Mouse (Mus musculus) bone marrow macrophage, adult 2 months (primary cell): ENCODE results near the gene Atxn2l.

Experiments
- CTCF ChIP-seq: IDR thresholded peaks from 2 replicates; pipeline ENCODE4 v1.5.1; 2012; ENCODE audit warnings: low read depth, mild to moderate bottlenecking, low read length, moderate library complexity
- POLR2A ChIP-seq: IDR thresholded peaks from 2 replicates; pipeline ENCODE4 v1.6.1; 2012; ENCODE audit warnings: mild to moderate bottlenecking, low read depth, low read length, borderline replicate concordance

GRCm38 (mm10) chr7:126472713-126473112, 30.5 kb downstream of the Atxn2l start:
- TF ChIP-seq POLR2A: no peak
- TF ChIP-seq CTCF: no peak
